Mouse (Mus musculus) layer of hippocampus, adult 18-20 months (tissue): ENCODE data around the gene Slc24a4. TPM values are rescaled to one million over a fixed set of nuclear protein-coding genes. Genes with fewer than 3 reads are reported as not detected.

ENCODE experiments used
- DNase-seq, 2 experiments: peaks; one replicate each; pipeline ENCODE4 v3.0.0; 2022; ENCODE audit warnings: low spot score in 2 of 2
- total RNA-seq, 2 experiments: library from RNA; stranded (reverse); gene quantifications; 2 replicates each; pipeline ENCODE4 v1.2.3; 2021

The Slc24a4 gene
- total RNA-seq, 2 experiments from 2014 or later, result 46.6 to 51.9 TPM

DNA sequence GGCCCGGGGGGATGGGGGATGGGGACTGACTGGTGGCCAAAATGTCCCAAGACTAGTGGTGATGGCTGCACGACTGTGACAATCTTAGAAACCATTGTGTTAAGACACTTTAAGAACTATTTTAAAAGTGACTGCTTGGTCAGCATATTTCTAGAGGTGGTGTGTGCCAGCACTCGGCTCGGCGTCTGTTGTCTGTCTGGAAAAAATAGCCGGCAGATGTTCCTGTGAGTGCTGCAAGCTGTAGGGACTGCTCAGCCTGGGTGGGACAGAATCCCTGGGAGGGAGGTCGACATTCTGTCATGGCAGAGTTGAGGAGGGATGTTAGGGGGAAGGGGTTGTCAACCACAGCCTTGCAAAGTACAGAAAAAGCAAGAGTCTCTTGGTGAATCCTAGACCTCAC, 175.3 kb downstream of the Slc24a4 start:
- DNase-seq, result no peak

GRCm38 (mm10) chr12:102305069-102305836, 176.7 kb downstream of the Slc24a4 start:
- DNase-seq, result peak in 1 of 2 experiments; percentile 26

GRCm38 (mm10) chr12:102308001-102308456, 179.5 kb downstream of the Slc24a4 start:
- no peak for DNase-seq

- peak; percentile 37 to 73 for DNase-seq
These were observed 180.0 kb downstream of the Slc24a4 start for GRCm38 (mm10) chr12:102308457-102309011.

DNA sequence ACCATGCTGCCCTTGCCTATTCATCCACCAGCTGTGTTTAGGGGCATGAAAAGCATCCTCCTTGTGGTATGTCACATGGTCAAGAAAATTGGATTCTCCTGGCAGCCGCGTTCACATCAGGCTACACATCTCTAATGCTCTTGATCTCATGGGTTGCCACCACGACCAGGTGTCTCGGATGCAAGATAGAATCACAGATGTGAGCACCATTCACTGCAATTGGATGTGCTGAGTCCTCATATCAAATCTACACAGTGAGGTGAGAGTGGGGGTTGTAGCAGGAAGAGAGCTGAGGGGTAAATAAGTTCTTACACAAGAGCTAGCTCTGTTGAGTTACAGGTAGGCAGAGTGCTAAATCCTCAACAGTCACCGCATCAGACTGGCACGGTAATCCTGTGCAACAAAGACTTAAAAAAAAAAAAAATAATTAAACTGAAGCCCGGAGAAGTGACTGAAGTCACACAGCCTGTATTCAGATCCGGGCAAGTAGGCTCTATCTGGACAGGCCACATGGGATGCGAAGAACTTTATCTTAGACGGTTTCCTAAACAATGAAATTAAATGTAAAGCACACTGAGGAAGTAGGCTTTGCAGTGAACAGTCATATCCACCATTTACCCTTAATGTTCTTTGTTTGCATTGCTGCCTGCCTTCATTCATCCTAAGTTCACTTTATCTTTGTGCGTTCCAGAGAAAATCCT, 180.7 kb downstream of the Slc24a4 start:
- DNase-seq, result no peak

- DNase-seq, result peak in 1 of 2 experiments; percentile 60
These were observed 181.3 kb downstream of the Slc24a4 start for GRCm38 (mm10) chr12:102309800-102310195.

DNA sequence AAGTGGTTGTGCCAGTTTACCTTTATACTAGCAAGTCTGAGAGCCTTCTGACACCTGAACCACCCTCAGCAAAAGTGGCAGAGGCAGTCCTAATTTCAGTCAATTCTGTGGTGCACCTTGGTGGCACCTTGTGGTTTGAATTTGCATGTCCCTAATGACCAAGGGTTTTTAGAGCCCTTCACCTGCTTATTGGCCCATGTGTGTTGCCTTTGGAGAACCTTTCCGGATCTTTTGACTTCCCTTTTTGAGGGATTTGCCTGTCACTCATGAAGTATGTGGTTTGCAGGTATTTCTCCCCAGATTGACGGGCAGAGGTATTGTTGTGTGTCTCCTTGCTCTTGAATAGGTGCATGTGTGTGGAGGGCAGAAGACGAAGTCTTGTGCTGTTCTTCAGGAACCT, 181.7 kb downstream of the Slc24a4 start:
- no peak for DNase-seq

GRCm38 (mm10) chr12:102311454-102311853, 182.9 kb downstream of the Slc24a4 start:
- DNase-seq, result no peak

Other genes starting within 250 kb of the Slc24a4 start
- 10 to 100 TPM; 30.8 to 33.8 TPM for gene Trip11, start 215.5 kb upstream of the Slc24a4 start, total RNA-seq
- gene Atxn3, start 170.5 kb upstream of the Slc24a4 start, total RNA-seq, result 10 to 100 TPM; 19.3 to 21.3 TPM
- gene Cpsf2, start 152.7 kb upstream of the Slc24a4 start, total RNA-seq, result 10 to 100 TPM; 25.8 to 26.0 TPM
- 1 to 10 TPM; 3.0 to 3.3 TPM for gene Rin3, start 154.3 kb downstream of the Slc24a4 start, total RNA-seq